Mouse (Mus musculus) limb, embryonic 12.5 days (tissue): ENCODE measurements around the gene Cavin3. TPM values are rescaled to one million over a fixed set of nuclear protein-coding genes. Genes with fewer than 3 reads are reported as not detected.

Experiments used
- ATAC-seq: fragments of 200-750 bp; cut with Nextera tagmentation; 2 replicates; pipeline ENCODE4 v1.8.0; 2017; ENCODE audit warnings: low read depth, moderate TSS enrichment; ENCODE audit not compliant: insufficient number of reproducible peaks, insufficient read depth, low FRiP score, low TSS enrichment
- H3K27ac ChIP-seq: fragments of 300-500 bp; sonication (generic); 2 replicates; pipeline ENCODE4 v1.5.1; 2016; ENCODE audit warnings: mild to moderate bottlenecking, moderate library complexity
- H3K27me3 ChIP-seq: fragments of 300-500 bp; sonication (generic); 2 replicates; pipeline ENCODE4 v1.6.1; 2016; ENCODE audit warnings: mild to moderate bottlenecking, moderate library complexity
- H3K36me3 ChIP-seq: fragments of 300-500 bp; sonication (generic); 2 replicates; pipeline ENCODE4 v1.6.1; 2016; ENCODE audit warnings: mild to moderate bottlenecking, moderate library complexity
- H3K4me1 ChIP-seq: fragments of 300-500 bp; sonication (generic); replicated peaks from 2 replicates; pipeline ENCODE4 v1.6.1; 2016
- H3K4me2 ChIP-seq: fragments of 300-500 bp; sonication (generic); 2 replicates; pipeline ENCODE4 v1.6.1; 2016; ENCODE audit warnings: mild to moderate bottlenecking, moderate library complexity
- H3K4me3 ChIP-seq: fragments of 300-500 bp; sonication (generic); replicated peaks from 2 replicates; pipeline ENCODE4 v1.5.1; 2016; ENCODE audit warnings: mild to moderate bottlenecking
- H3K9ac ChIP-seq: fragments of 300-500 bp; sonication (generic); replicated peaks from 2 replicates; pipeline ENCODE4 v1.6.1; 2016; ENCODE audit warnings: mild to moderate bottlenecking, moderate library complexity
- H3K9me3 ChIP-seq: fragments of 300-500 bp; sonication (generic); 2 replicates; pipeline ENCODE4 v1.6.1; 2016; ENCODE audit warnings: mild to moderate bottlenecking, moderate library complexity
- WGBS: fragments of 180-500 bp; shearing (Covaris S2); methylation state at CpG from one replicate; pipeline ENCODE4 v1.1.7; 2016; 5-methylcytosine and 5-hydroxymethylcytosine counted together
- polyA plus RNA-seq: library from polyadenylated mRNA; unstranded; fragments of >200 nt; fragmentation: Nextera tagmentation; extraction: Ambion mirVana; gene quantifications from 2 replicates; pipeline ENCODE4 v1.2.1, GENCODE M21; 2016

The Cavin3 gene
- polyA plus RNA-seq, 1 experiment from 2014 or later = 23.2 TPM

DNA sequence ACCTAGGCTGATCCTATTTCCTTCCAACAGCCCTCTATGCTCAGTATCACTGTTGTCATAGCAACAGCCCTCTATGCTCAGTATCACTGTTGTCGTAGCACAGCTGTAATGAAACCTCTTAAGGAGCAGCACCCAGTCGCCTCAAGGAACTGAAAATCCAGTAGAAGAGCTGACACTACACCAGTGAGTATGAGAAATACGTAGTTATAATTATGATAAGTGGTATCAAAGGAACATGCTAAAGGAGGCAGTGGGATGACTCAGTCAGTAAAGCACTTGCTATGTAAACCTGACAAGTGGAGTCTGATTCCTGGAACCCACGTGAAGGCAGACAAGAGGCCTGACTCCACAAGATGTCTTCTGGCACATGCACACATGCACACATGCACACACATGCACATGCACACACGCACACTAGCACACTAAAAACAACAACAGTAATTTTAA lies 31.8 kb upstream of the Cavin3 start:
- Histone ChIP-seq H3K9ac (no peak overlapping the region), H3K36me3 (no peaks in the 10 kb centered on the region), H3K27me3 (peaks cover 6% of the 10 kb centered on the region; the same call in 1 of the 2 replicates), H3K9me3 (no peaks in the 10 kb centered on the region), H3K4me1 (no peaks in the 10 kb centered on the region), H3K27ac (no peak overlapping the region), H3K4me2 (no peak overlapping the region), H3K4me3 (no peak overlapping the region)
- 52% methylated on average over 5 of the region's 5 CpGs for WGBS
- no peak for ATAC-seq

DNA sequence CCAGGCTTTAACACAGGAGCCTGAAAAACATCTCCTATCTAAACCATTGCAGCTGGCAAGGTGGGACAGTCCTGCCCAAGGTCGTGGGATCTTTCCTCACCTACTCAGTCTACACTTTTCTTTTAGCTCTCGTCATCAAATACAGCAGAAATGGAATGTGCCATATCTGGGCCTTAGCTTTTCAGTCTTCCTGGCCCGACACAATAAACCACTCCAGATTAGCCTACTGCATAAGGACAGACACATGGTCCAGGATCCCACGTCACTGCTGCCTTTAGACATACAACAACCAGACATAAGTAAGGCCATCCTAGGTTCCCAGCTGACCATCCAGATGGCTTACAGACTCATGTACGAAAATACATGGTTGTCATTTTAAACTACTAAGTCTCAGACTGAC lies 28.0 kb upstream of the Cavin3 start:
- Histone ChIP-seq H3K27ac (no peak overlapping the region), H3K4me3 (no peak overlapping the region), H3K36me3 (no peaks in the 10 kb centered on the region), H3K4me2 (no peak overlapping the region), H3K27me3 (no peaks in the 10 kb centered on the region), H3K9me3 (no peaks in the 10 kb centered on the region), H3K4me1 (no peaks in the 10 kb centered on the region), H3K9ac (no peak overlapping the region)
- WGBS = 89% methylated on average over 5 of the region's 5 CpGs
- no peak for ATAC-seq

DNA sequence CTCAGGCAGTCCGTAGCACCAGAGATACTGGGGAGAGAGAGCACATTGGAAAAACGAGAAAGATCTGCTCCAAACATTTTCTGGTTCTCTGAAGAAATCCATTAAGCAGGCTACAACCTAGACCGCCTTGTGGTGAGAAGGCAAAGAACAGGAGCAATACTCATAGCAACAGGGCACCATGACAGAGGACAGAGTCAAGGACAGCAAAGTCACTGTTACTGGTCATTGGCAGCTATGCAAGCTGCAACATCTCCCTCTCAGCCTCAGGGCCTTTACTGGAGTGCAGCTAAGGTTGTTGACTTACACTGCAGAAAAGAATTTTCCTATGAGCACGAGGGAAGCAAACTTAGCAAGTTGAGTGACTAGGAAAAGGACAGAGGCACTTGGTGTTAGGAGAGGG lies 25.2 kb upstream of the Cavin3 start:
- H3K27ac ChIP-seq = no peak overlapping the region
- H3K9me3 ChIP-seq = no peaks in the 10 kb centered on the region
- 55% methylated on average over 4 of the region's 4 CpGs for WGBS
- no peaks in the 10 kb centered on the region for H3K36me3 ChIP-seq
- no peak overlapping the region for H3K4me3 ChIP-seq
- no peaks in the 10 kb centered on the region for H3K4me1 ChIP-seq
- ATAC-seq = no peak
- no peaks in the 10 kb centered on the region for H3K27me3 ChIP-seq
- no peak overlapping the region for H3K4me2 ChIP-seq
- no peak overlapping the region for H3K9ac ChIP-seq

DNA sequence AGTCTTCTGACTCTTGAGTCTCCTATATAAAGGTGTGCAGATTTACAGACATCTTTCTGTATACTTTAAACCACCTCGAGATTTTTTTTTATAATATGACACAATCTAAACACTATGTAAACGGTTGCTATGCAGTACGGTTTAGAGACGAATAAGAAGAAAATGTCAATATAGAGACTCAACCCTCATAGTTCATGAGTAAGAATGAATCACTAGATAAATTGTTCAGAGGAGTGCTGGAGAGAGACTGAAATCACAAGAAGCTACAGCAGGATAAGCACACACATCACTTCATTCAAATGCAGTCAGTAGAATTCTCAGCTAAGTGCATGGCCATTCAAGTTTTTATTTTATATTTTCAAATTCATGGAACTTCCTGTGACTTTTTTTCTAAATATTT lies 19.9 kb upstream of the Cavin3 start:
- Histone ChIP-seq H3K9me3 (no peaks in the 10 kb centered on the region), H3K4me2 (no peak overlapping the region)
- ATAC-seq = no peak

DNA sequence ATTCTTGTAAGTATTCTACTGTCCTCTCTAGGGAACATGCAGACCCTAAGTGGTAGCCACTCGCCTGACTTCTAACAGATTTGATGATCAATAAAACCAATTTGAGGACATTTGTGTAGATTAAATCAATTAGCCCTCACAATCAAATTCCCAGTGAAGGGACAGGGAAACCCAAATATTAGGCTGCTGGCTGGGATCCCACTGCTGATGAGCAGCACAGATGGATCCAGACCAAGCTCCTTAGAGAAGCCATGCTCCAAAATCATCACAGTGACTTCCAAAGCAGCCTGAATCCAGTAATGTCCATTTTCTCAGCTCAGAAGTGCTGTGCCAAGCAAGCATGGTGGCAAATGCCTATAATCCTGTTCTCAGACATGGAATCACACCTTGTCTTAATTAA lies 17.6 kb upstream of the Cavin3 start:
- H3K4me3 ChIP-seq = no peak overlapping the region
- H3K27me3 ChIP-seq = no peaks in the 10 kb centered on the region
- no peaks in the 10 kb centered on the region for H3K4me1 ChIP-seq
- H3K4me2 ChIP-seq = no peak overlapping the region
- no peak overlapping the region for H3K27ac ChIP-seq
- no peaks in the 10 kb centered on the region for H3K9me3 ChIP-seq
- H3K9ac ChIP-seq = no peak overlapping the region
- 84% methylated on average over 1 of the region's 1 CpGs for WGBS
- no peaks in the 10 kb centered on the region for H3K36me3 ChIP-seq
- ATAC-seq = no peak

More for the DNA sequence above, 19.9 kb upstream of the Cavin3 start:
- Histone ChIP-seq H3K27ac (no peak overlapping the region), H3K27me3 (no peaks in the 10 kb centered on the region), H3K36me3 (no peaks in the 10 kb centered on the region), H3K9ac (no peak overlapping the region), H3K4me1 (no peaks in the 10 kb centered on the region), H3K4me3 (no peak overlapping the region)
- WGBS = 88% methylated on average over 4 of the region's 4 CpGs

DNA sequence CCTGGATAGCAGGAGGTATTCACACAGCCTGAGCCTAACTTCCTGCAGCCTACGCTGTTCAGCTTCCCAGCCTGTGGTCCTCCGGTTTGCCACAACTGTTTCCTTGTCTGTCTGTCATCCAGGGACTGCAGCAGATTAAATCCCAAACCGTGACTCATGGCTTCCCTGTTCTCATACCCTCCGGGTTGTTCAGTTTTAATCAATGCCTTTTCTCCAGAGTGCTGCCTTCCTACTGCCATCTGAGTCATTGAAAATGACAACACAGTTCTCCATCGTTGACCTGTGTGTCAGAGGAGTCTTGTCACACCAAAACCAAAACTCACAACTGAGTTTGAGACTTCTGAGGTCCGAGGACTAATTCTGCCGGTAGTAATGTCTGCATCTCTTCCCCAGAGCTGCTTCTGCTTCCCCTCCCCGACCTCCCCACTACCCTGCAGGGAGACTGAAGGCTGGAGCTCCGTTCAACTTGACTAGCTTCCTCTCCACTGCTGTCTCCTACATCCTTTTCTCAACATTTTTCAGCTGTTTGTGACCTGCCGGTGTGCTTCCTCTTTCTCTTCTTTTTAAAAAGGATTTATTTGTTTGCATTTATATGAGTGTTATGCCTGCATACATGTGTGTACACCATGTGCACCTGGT lies 16.9 kb upstream of the Cavin3 start:
- H3K4me2 ChIP-seq = no peak overlapping the region
- no peak for ATAC-seq
- no peaks in the 10 kb centered on the region for H3K4me1 ChIP-seq
- H3K36me3 ChIP-seq = no peaks in the 10 kb centered on the region
- no peak overlapping the region for H3K4me3 ChIP-seq
- 68% methylated on average over 10 of the region's 10 CpGs for WGBS
- H3K27me3 ChIP-seq = no peaks in the 10 kb centered on the region
- no peak overlapping the region for H3K9ac ChIP-seq
- H3K9me3 ChIP-seq = no peaks in the 10 kb centered on the region
- H3K27ac ChIP-seq = no peak overlapping the region

DNA sequence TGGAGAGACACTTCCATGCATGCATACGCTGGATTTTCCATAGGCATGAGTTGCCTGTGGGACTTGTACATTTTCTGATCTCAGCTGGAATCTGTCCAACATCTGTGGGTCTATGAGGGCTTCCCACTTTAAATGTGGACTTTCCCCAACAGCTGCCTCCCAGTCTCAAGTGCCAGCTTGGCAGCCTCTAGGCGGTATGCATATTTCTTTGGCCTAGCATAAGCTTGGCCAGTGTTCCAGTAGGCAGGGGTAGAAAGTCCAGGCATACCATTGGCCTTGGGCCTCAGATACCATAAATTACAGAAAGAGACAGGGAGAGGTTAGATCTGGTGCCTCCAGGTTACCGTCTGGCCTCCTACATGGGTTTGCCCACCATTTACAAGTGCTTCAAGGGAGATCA lies 15.8 kb upstream of the Cavin3 start:
- H3K4me2 ChIP-seq = no peak overlapping the region
- no peak overlapping the region for H3K27ac ChIP-seq
- 79% methylated on average over 3 of the region's 3 CpGs for WGBS
- H3K27me3 ChIP-seq = no peaks in the 10 kb centered on the region
- H3K9ac ChIP-seq = no peak overlapping the region
- no peaks in the 10 kb centered on the region for H3K4me1 ChIP-seq
- H3K4me3 ChIP-seq = no peak overlapping the region
- ATAC-seq = no peak
- H3K9me3 ChIP-seq = no peaks in the 10 kb centered on the region
- no peaks in the 10 kb centered on the region for H3K36me3 ChIP-seq

DNA sequence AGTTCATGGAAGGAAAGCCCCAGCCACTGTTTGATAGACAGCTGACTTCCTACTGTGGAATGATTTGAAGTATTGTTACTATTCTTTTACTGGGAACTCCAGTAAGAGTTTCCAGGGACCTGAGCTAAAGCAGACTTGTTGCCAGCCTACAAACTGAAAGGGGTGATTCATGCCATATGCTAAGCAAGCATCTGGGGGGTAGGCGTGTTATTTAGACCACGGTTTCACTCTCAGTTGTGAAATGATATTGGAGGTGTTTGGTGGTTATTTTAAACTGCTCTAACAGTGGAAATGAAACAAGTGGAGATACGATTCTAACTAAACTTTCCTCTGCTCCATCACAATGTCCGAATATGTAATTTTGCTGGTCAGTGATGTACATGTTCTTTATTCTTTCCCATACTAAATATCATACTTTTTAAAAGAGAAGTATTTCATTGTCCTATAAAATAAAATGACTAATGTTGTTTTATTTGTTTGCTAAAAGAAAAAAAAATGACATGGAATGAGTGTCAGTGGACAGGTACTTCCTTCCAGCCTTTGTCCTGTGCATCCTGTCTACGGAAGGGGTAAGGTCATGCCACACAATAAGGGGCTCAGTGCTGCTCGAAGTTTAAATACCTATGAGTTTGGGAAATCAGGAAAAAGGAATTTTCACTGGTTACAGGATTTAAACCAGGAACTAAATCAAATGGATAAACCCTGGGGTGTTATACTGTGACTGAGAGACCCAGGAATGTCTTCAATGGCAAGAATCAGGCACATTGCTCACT lies 5.2 kb upstream of the Cavin3 start:
- peaks cover 3% of the 10 kb centered on the region; the same call in 1 of the 2 replicates for H3K27me3 ChIP-seq
- no peak for ATAC-seq
- peaks cover 3% of the 10 kb centered on the region; the same call in 1 of the 2 replicates for H3K4me1 ChIP-seq
- no peak overlapping the region for H3K9ac ChIP-seq
- no peaks in the 10 kb centered on the region for H3K9me3 ChIP-seq
- H3K4me3 ChIP-seq = no peak overlapping the region
- H3K36me3 ChIP-seq = no peaks in the 10 kb centered on the region
- H3K4me2 ChIP-seq = no peak overlapping the region
- H3K27ac ChIP-seq = no peak overlapping the region
- WGBS = 78% methylated on average over 6 of the region's 6 CpGs

DNA sequence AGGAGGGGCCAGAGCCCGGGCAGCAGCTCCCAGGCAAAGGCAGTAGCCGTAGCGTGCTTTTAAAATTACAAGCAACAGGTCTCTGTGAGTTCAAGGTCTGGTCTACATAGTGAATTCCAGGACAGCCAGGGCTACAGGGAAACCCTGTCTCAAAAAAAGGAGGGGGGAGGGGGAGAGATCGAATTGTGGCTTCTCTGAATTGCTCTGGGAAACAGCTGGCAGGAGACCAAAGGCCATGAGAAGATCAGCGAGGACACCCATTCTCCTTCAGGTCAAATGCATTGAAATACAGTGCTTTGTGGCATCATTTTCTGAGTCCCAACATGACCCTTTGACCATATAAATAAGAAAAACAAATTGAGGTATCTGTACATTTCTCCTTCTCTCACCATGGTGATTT lies 2.9 kb upstream of the Cavin3 start:
- no peak overlapping the region for H3K4me2 ChIP-seq
- ATAC-seq = no peak
- no peak overlapping the region for H3K4me3 ChIP-seq
- H3K36me3 ChIP-seq = no peaks in the 10 kb centered on the region
- WGBS = 66% methylated on average over 5 of the region's 5 CpGs
- H3K4me1 ChIP-seq = peaks cover 14% of the 10 kb centered on the region; the same call in 1 of the 2 replicates
- H3K9ac ChIP-seq = no peak overlapping the region
- H3K9me3 ChIP-seq = no peaks in the 10 kb centered on the region
- H3K27ac ChIP-seq = no peak overlapping the region
- peaks cover 25% of the 10 kb centered on the region for H3K27me3 ChIP-seq

DNA sequence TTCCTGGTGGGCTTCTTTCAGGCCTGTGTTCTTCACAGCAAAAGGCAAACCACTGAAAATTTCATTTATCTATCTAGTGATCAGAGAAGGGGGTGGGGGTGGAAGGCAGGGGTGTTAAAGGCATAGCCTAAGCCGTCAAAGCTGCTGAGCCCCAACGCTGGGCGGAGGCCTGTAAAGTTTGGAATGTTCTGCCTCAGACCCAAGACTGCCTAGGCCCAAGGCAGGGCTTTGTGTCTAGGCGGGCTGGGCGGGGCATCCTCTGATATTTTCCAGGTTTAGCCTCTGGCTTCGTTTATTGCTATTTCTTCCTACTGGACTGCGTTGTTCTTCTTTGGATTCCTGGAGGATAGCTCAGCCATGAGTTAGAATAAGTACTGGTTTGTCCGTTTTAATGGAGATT lies 326 bp upstream of the Cavin3 start:
- 34% methylated on average over 8 of the region's 8 CpGs for WGBS
- peak; percentile 40; the same call in 1 of the 2 replicates for ATAC-seq
- H3K9ac ChIP-seq = peak overlapping the region; percentile 70; the same call in 1 of the 2 replicates

More for the DNA sequence above, 326 bp upstream of the Cavin3 start:
- Histone ChIP-seq H3K9me3 (no peaks in the 10 kb centered on the region), H3K4me1 (peaks cover 14% of the 10 kb centered on the region; the same call in 1 of the 2 replicates), H3K27ac (peak overlapping the region; percentile 62; the same call in 1 of the 2 replicates), H3K4me2 (peak overlapping the region; percentile 84), H3K4me3 (peak overlapping the region; percentile 47), H3K27me3 (peaks cover 25% of the 10 kb centered on the region), H3K36me3 (no peaks in the 10 kb centered on the region)
